10 mouse cellular contexts compared by ENCODE assay signal in genomic region chr9:100467653-100468052, GRCm38 (mm10). TPM values are rescaled to one million over a fixed set of nuclear protein-coding genes. Genes with fewer than 3 reads are reported as not detected.
DNase-seq lines count a peak whose midpoint lies in the region; ATAC-seq lines count a peak whose summit lies in the region.
"Had no signal": no experiment of that assay in that cellular context is flagged by ENCODE, and none has a peak within 500 bp of the region (broad histone marks: within the 10 kb centered on the region; RNA-seq: fewer than 3 reads in every experiment).

No protein-coding gene starts in this region.

- DNase-seq in heart, adult 11 months: peak; percentile 99
- peak; percentile 33 for DNase-seq in urinary bladder, postnatal 25 days (ENCODE audit: low spot score)
- no peak for DNase-seq in urinary bladder, adult 2 months (ENCODE audit: low spot score)
- DNase-seq in kidney, postnatal 14 days: peak; percentile 77
- DNase-seq in liver, embryonic 11.5 days (ENCODE audit: low spot score): no peak
- no peak for DNase-seq in spleen, adult 18-20 months
- no peak for DNase-seq in frontal cortex, postnatal 25 days (ENCODE audit: low spot score in 2 of 2)

- no peaks in the 10 kb centered on the region for H3K27me3 ChIP-seq in heart, embryonic 11.5 days (ENCODE audit: control insufficient read depth, insufficient read depth, low read length)
- H3K27me3 ChIP-seq in liver, embryonic 11.5 days (replicated peaks; ENCODE audit: control insufficient read depth, insufficient read depth, low read length): no peaks in the 10 kb centered on the region
- H3K27me3 ChIP-seq: limb, embryonic 13.5 days; neural tube, embryonic 13.5 days had no signal

- no peak overlapping the region for H3K4me2 ChIP-seq in heart, embryonic 11.5 days
- H3K4me2 ChIP-seq in liver, embryonic 11.5 days: no peak overlapping the region
- H3K4me2 ChIP-seq: limb, embryonic 13.5 days; neural tube, embryonic 13.5 days had no signal

- 0 out of 2 replicates have a peak, but pooled peaks cover 4% of the 10 kb centered on the region for H3K4me1 ChIP-seq in heart, embryonic 11.5 days (ENCODE audit: control insufficient read depth, insufficient read depth, low read length)
- H3K4me1 ChIP-seq in liver, embryonic 11.5 days (replicated peaks; ENCODE audit: control insufficient read depth, insufficient read depth, low read length): no peaks in the 10 kb centered on the region

- no peak overlapping the region for H3K4me3 ChIP-seq in heart, embryonic 11.5 days (ENCODE audit: low read depth, low read length)
- no peak overlapping the region for H3K4me3 ChIP-seq in liver, embryonic 11.5 days (ENCODE audit: low read depth, low read length)
- H3K4me3 ChIP-seq: limb, embryonic 13.5 days; neural tube, embryonic 13.5 days had no signal

- 80% methylated on average over 7 of the region's 7 CpGs for WGBS in heart, embryonic 11.5 days (ENCODE audit: insufficient replicate concordance)
- WGBS in liver, embryonic 11.5 days: 87% methylated on average over 7 of the region's 7 CpGs

- H3K9me3 ChIP-seq in heart, embryonic 11.5 days (replicated peaks; ENCODE audit: control insufficient read depth, low read length): no peaks in the 10 kb centered on the region
- no peaks in the 10 kb centered on the region for H3K9me3 ChIP-seq in liver, embryonic 11.5 days (ENCODE audit: control insufficient read depth, low read length)
- H3K9me3 ChIP-seq: limb, embryonic 13.5 days; neural tube, embryonic 13.5 days had no signal

- no peak for ATAC-seq in heart, embryonic 11.5 days (replicated peaks; ENCODE audit: insufficient number of reproducible peaks, low FRiP score, low TSS enrichment)
- no peak for ATAC-seq in liver, embryonic 11.5 days (replicated peaks; ENCODE audit: low FRiP score)

- no peak overlapping the region for H3K9ac ChIP-seq in heart, embryonic 11.5 days (ENCODE audit: low read depth, low read length)
- no peak overlapping the region for H3K9ac ChIP-seq in liver, embryonic 11.5 days (ENCODE audit: low read depth, low read length)
- H3K9ac ChIP-seq: limb, embryonic 13.5 days; neural tube, embryonic 13.5 days had no signal

- no peak overlapping the region for H3K27ac ChIP-seq in heart, embryonic 11.5 days (ENCODE audit: low read depth, low read length)
- no peak overlapping the region for H3K27ac ChIP-seq in liver, embryonic 11.5 days (ENCODE audit: low read depth, low read length)
- H3K27ac ChIP-seq: limb, embryonic 13.5 days; neural tube, embryonic 13.5 days had no signal

- H3K36me3 ChIP-seq in heart, embryonic 11.5 days (ENCODE audit: control insufficient read depth, insufficient read depth, low read length): no peaks in the 10 kb centered on the region
- no peaks in the 10 kb centered on the region for H3K36me3 ChIP-seq in liver, embryonic 11.5 days (ENCODE audit: control insufficient read depth, insufficient read depth, low read length)
- H3K36me3 ChIP-seq: neural tube, embryonic 13.5 days had no signal

RNA-seq across cellular contexts. Expression of gene Il20rb, which starts 18.9 kb away (rescaled TPM):
- polyA plus RNA-seq in heart, embryonic 11.5 days (2014; fragmentation: Nextera tagmentation; extraction: Ambion mirVana): 0.39 and 0.89 TPM in 2 replicates
- polyA plus RNA-seq in urinary bladder, adult 2 months (2012; rRNA removed): 3.7 and 4.3 TPM in 2 replicates
- 0.59 and 0.78 TPM in 2 replicates for polyA plus RNA-seq in liver, embryonic 11.5 days (2014; fragmentation: Nextera tagmentation; extraction: Ambion mirVana)

Comparison
In these comparisons a context has a peak if more than half of its experiments do, and no peak if none do; other contexts are left out.
1. DNase-seq: peak in heart, adult 11 months (single experiment), urinary bladder, postnatal 25 days (single experiment) and kidney, postnatal 14 days (single experiment); none in urinary bladder, adult 2 months (single experiment), liver, embryonic 11.5 days (single experiment), spleen, adult 18-20 months (0 of 2) and frontal cortex, postnatal 25 days (0 of 2).